Mouse (Mus musculus): ENCODE measurements around the gene Sipa1l2.
"Not testable (repeated sequence)": the region's sequence is repeated elsewhere in the genome, so short reads cannot be mapped to it uniquely, and the experiment has no call there.

Sipa1l2 gene

GRCm38 (mm10) chr8:125533709-125534108 is 35.9 kb downstream of the Sipa1l2 start:
- no peak for DNase-seq

GRCm38 (mm10) chr8:125532953-125533352 is 36.7 kb downstream of the Sipa1l2 start:
- no peak for DNase-seq

- DNase-seq: no peak
Observed at GRCm38 (mm10) chr8:125532177-125532576, 37.4 kb downstream of the Sipa1l2 start.

GRCm38 (mm10) chr8:125531640-125532039 is 38.0 kb downstream of the Sipa1l2 start:
- no peak for DNase-seq

- DNase-seq: no peak
Observed at GRCm38 (mm10) chr8:125531088-125531438, 38.5 kb downstream of the Sipa1l2 start.

- no peak for DNase-seq
Observed at GRCm38 (mm10) chr8:125530187-125531087, 39.2 kb downstream of the Sipa1l2 start.

GRCm38 (mm10) chr8:125529019-125529418 is 40.6 kb downstream of the Sipa1l2 start:
- no peak for DNase-seq

GRCm38 (mm10) chr8:125527941-125528340 is 41.7 kb downstream of the Sipa1l2 start:
- DNase-seq: no peak

GRCm38 (mm10) chr8:125526999-125527398 is 42.6 kb downstream of the Sipa1l2 start:
- no peak for DNase-seq

GRCm38 (mm10) chr8:125526582-125526981 is 43.0 kb downstream of the Sipa1l2 start:
- DNase-seq: no peak

- no peak for DNase-seq
Observed at GRCm38 (mm10) chr8:125524479-125524878, 45.1 kb downstream of the Sipa1l2 start.

GRCm38 (mm10) chr8:125523213-125523612 is 46.4 kb downstream of the Sipa1l2 start:
- DNase-seq: no peak

- no peak for DNase-seq
Observed at GRCm38 (mm10) chr8:125522151-125522550, 47.5 kb downstream of the Sipa1l2 start.

GRCm38 (mm10) chr8:125521087-125521486 is 48.5 kb downstream of the Sipa1l2 start:
- no peak for DNase-seq

GRCm38 (mm10) chr8:125520308-125520707 is 49.3 kb downstream of the Sipa1l2 start:
- DNase-seq: not testable (repeated sequence)

GRCm38 (mm10) chr8:125518951-125519350 is 50.7 kb downstream of the Sipa1l2 start:
- peak; percentile 79 for DNase-seq

GRCm38 (mm10) chr8:125518301-125518700 is 51.3 kb downstream of the Sipa1l2 start:
- DNase-seq: no peak

- no peak for DNase-seq
Observed at GRCm38 (mm10) chr8:125517397-125517796, 52.2 kb downstream of the Sipa1l2 start.

- DNase-seq: peak; percentile 62
Observed at GRCm38 (mm10) chr8:125516115-125516905, 53.3 kb downstream of the Sipa1l2 start.

GRCm38 (mm10) chr8:125515665-125516064 is 53.9 kb downstream of the Sipa1l2 start:
- DNase-seq: peak; percentile 55

- no peak for DNase-seq
Observed at GRCm38 (mm10) chr8:125513935-125514334, 55.7 kb downstream of the Sipa1l2 start.

- DNase-seq: no peak
Observed at GRCm38 (mm10) chr8:125513242-125513866, 56.3 kb downstream of the Sipa1l2 start.

- no peak for DNase-seq
Observed at GRCm38 (mm10) chr8:125512561-125512960, 57.0 kb downstream of the Sipa1l2 start.
